Mouse (Mus musculus): ENCODE data around the gene Tnpo3. TPM values are rescaled to one million over a fixed set of nuclear protein-coding genes. Genes with fewer than 3 reads are reported as not detected.

Tnpo3 gene
- polyA plus RNA-seq (2015; fragmentation: Nextera tagmentation; extraction: Ambion mirVana) = 83.4 and 85.7 TPM in 2 replicates

DNA sequence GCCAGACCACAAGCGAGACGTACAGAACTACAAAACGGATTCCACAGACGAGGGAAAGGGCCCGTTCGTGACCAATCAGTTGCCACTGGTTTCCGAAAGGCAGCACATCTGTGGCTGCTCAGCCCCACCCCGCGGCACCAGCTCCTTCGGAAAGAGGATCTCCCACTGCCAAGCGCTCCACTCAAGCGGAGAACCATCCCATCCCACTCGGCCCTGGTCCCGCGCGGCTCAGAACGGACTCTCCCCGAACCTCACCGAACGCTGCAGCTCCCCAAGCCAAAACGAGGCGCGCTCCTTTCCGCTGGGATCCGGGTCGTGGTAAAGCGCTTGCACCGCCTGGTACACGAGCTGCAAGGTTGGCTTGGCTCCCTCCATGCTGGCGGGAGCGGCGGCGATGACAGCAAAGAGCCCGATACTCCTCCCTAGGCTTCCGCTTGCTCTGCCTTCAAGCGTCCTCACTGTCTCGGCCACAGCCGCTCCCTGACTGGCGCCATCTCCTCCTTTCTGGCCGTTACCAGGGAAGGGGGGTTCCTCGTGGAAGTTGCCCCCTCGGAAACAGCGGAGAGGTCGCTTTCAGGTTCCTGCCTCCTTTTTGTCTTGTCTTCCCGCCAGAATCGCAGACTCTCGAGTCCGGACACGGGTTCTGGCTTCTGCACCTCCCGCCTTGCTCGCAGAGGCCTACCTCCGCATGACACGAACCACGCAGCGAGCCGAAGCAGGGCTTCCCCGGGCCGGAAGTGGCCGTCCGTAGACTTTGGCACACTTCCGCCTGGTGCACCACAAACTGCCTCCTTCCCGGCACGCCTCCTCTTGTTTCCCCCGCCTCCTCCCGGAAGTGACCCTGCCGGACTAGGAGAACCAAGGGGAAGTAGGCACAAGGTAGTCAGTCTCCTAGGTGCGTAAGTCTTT lies at the start of gene Tnpo3:
Gene Tnpo3 (minus strand): TSS at position 777 of the 909 bp plus-strand sequence.
- Histone ChIP-seq H3K27ac (ENCODE audit: low read depth, low read length) (peak within 1 kb of the TSS; percentile 94), H3K4me1 (ENCODE audit: control insufficient read depth, insufficient read depth, low read depth, low read length) (peaks cover 11% of the 10 kb centered on the region), H3K9me3 (ENCODE audit: control insufficient read depth, low read length) (no peaks in the 10 kb centered on the region), H3K36me3 (ENCODE audit: control insufficient read depth, insufficient read depth, low read length) (no peaks in the 10 kb centered on the region), H3K4me3 (ENCODE audit: low read length) (peak within 1 kb of the TSS; percentile 98), H3K9ac (ENCODE audit: low read depth, low read length) (peak within 1 kb of the TSS; percentile 96), H3K27me3 (replicated peaks; ENCODE audit: control insufficient read depth, insufficient read depth, low read length) (no peaks in the 10 kb centered on the region), H3K4me2 (ENCODE audit: low read length) (peak within 1 kb of the TSS; percentile 88)
- ATAC-seq = peak; percentile 98
- WGBS = under 1% methylated on average over 66 of the region's 67 CpGs

DNA sequence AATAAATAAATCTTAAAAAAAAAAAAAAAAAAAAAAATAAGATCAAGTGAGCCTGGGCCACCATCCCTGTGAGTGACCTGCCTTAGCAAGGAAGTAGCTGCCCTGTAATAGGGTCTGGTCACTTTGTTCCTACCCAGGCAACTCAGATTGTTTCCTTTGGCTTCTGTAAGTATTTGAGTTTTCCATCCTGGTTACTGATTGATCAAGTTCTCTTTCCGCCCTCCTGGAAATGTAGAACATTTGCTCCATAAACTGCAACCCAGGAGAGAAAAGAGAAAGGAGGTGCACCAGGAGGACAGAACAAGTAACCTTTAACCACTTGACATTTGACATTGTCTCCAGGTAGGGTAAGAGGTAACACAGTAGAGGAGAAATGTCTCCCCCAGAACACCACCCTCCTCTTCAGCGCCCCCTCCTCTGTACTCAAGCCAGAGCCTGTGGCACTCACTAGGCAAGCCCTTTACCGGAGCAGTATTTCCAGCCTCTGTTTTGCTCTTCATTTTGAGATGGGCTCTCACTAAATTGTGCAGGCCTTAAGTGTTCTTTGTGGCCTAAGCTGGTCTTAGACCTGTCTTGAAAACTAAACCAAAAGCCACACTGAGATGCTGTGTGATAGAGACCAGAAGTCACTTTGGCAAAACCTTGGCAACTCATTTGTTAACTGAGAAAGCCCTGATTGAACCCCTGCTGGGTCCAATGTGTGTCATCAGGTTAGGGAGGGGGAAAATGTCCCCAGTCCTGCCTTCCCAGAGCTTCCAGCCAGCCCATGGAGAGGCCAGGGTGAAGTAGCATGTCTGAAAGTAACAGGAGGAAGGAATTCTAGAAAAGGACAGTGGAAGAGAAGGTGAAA lies 49.2 kb upstream of the Tnpo3 start:
- Histone ChIP-seq H3K27ac (ENCODE audit: low read depth, low read length) (no peak overlapping the region), H3K27me3 (replicated peaks; ENCODE audit: control insufficient read depth, insufficient read depth, low read length) (no peaks in the 10 kb centered on the region), H3K4me3 (ENCODE audit: low read length) (no peak overlapping the region), H3K9ac (ENCODE audit: low read depth, low read length) (no peak overlapping the region), H3K36me3 (ENCODE audit: control insufficient read depth, insufficient read depth, low read length) (no peaks in the 10 kb centered on the region), H3K4me2 (ENCODE audit: low read length) (no peak overlapping the region), H3K9me3 (ENCODE audit: control insufficient read depth, low read length) (no peaks in the 10 kb centered on the region), H3K4me1 (ENCODE audit: control insufficient read depth, insufficient read depth, low read depth, low read length) (no peaks in the 10 kb centered on the region)
- no peak for ATAC-seq
- WGBS = 80% methylated on average over 3 of the region's 3 CpGs

DNA sequence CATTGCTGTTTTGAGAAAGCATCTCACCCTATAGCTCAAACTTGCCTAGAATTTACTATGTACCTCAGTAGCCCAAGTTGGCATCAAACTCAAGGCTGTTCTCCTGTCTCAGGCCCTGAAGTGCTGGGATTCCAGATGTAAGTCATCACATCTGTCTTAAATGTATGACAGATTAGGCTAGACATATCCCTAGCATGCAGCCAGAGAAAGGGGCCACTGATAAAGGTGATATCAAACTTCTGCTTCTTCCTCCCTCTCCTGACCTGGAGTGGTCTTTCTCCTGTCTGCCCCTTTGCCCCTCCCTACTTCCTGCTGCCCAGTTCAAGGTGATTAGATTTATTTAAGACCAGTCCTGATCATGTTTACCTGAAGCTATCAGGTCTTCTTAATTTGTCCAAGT lies 43.6 kb upstream of the Tnpo3 start:
- Histone ChIP-seq H3K4me1 (ENCODE audit: control insufficient read depth, insufficient read depth, low read depth, low read length) (no peaks in the 10 kb centered on the region), H3K4me3 (ENCODE audit: low read length) (no peak overlapping the region), H3K27me3 (replicated peaks; ENCODE audit: control insufficient read depth, insufficient read depth, low read length) (no peaks in the 10 kb centered on the region), H3K27ac (ENCODE audit: low read depth, low read length) (no peak overlapping the region), H3K9ac (ENCODE audit: low read depth, low read length) (no peak overlapping the region), H3K36me3 (ENCODE audit: control insufficient read depth, insufficient read depth, low read length) (no peaks in the 10 kb centered on the region), H3K4me2 (ENCODE audit: low read length) (no peak overlapping the region), H3K9me3 (ENCODE audit: control insufficient read depth, low read length) (no peaks in the 10 kb centered on the region)
- ATAC-seq = no peak

DNA sequence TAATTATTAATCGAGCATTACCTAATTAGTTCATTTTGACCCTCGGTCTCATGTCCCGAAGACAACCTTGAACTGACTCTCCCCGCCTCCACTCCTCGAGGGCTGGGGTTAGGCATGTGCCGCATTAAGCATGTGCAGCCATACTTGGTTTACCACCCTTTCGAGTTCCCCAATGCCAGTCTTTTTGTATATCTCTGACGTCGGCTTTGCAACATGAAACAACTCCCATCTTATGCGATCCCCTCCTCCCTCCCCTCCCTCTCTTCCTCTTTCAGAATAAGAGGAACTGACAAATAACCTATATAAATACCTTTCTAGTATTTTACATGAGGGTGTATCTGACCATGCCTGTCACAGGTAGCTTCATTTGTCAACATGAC lies 40.5 kb upstream of the Tnpo3 start:
- H3K4me1 ChIP-seq (ENCODE audit: control insufficient read depth, insufficient read depth, low read depth, low read length) = no peaks in the 10 kb centered on the region
- H3K4me3 ChIP-seq (ENCODE audit: low read length) = no peak overlapping the region
- ATAC-seq = no peak
- H3K9ac ChIP-seq (ENCODE audit: low read depth, low read length) = no peak overlapping the region
- H3K27ac ChIP-seq (ENCODE audit: low read depth, low read length) = no peak overlapping the region
- no peaks in the 10 kb centered on the region for H3K36me3 ChIP-seq (ENCODE audit: control insufficient read depth, insufficient read depth, low read length)
- WGBS = 72% methylated on average over 10 of the region's 10 CpGs
- H3K9me3 ChIP-seq (ENCODE audit: control insufficient read depth, low read length) = no peaks in the 10 kb centered on the region
- H3K4me2 ChIP-seq (ENCODE audit: low read length) = no peak overlapping the region
- no peaks in the 10 kb centered on the region for H3K27me3 ChIP-seq (replicated peaks; ENCODE audit: control insufficient read depth, insufficient read depth, low read length)

DNA sequence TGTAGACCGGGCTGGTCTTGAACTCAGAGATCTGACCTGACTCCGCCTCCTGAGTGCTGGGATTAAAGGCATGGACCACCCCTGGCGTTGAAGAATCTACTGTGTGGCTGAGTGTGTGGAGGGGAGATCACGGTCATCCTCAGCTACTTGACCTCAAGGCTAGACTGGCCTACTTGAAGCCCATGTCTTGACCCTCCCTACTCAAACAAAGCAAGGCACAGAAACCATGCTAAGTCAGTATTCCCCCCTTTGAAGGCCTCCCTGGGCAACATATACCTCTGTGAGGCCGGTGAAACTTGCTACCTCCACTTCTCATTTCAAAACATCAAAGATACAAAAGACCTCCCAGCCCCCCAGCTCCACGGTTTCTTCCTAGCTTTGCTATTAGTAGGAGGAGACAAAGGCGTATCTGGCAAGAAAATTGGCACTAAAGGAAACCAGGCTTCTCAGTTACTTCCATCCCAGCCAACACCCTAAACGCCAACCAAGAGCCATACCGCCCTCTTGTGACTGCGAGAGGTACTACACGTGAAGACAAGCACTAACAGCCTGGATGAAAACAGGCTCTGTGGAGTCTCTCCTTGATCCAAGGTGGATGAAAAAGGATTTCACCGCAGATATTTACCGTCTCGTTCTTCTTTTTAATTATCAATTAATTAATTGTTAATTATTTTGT lies 39.9 kb upstream of the Tnpo3 start:
- Histone ChIP-seq H3K9ac (ENCODE audit: low read depth, low read length) (no peak overlapping the region), H3K4me3 (ENCODE audit: low read length) (no peak overlapping the region), H3K4me2 (ENCODE audit: low read length) (no peak overlapping the region), H3K36me3 (ENCODE audit: control insufficient read depth, insufficient read depth, low read length) (no peaks in the 10 kb centered on the region), H3K9me3 (ENCODE audit: control insufficient read depth, low read length) (no peaks in the 10 kb centered on the region), H3K27me3 (replicated peaks; ENCODE audit: control insufficient read depth, insufficient read depth, low read length) (no peaks in the 10 kb centered on the region), H3K4me1 (ENCODE audit: control insufficient read depth, insufficient read depth, low read depth, low read length) (no peaks in the 10 kb centered on the region), H3K27ac (ENCODE audit: low read depth, low read length) (no peak overlapping the region)
- ATAC-seq = peak; percentile 48
- 33% methylated on average over 14 of the region's 14 CpGs for WGBS

DNA sequence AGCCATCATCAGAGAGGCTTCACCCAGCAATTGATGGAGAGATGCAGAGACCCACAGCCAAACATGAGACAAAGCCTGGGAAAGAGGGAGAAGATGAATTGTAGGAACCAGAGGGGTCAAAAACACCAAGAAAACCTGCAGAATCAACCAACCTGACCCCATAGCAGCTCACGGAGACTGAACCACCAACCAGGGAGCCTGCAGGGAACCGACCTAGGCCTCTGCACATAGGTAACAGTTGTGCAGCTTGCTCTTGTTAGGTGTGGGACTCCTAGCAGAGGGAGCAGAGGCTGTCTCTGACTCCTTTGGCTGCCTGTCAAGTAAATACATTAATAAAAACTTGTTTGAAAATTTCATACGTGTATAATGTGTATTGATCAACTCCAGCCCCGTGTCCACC lies 32.1 kb upstream of the Tnpo3 start:
- no peak overlapping the region for H3K4me2 ChIP-seq (ENCODE audit: low read length)
- no peaks in the 10 kb centered on the region for H3K36me3 ChIP-seq (ENCODE audit: control insufficient read depth, insufficient read depth, low read length)
- no peak for ATAC-seq
- no peak overlapping the region for H3K27ac ChIP-seq (ENCODE audit: low read depth, low read length)
- H3K4me1 ChIP-seq (ENCODE audit: control insufficient read depth, insufficient read depth, low read depth, low read length) = no peaks in the 10 kb centered on the region
- peaks cover 3% of the 10 kb centered on the region; the same call in 1 of the 2 replicates for H3K9me3 ChIP-seq (ENCODE audit: control insufficient read depth, low read length)
- no peak overlapping the region for H3K4me3 ChIP-seq (ENCODE audit: low read length)
- 88% methylated on average over 4 of the region's 4 CpGs for WGBS
- no peak overlapping the region for H3K9ac ChIP-seq (ENCODE audit: low read depth, low read length)
- H3K27me3 ChIP-seq (replicated peaks; ENCODE audit: control insufficient read depth, insufficient read depth, low read length) = no peaks in the 10 kb centered on the region; the same call in 1 of the 2 replicates

DNA sequence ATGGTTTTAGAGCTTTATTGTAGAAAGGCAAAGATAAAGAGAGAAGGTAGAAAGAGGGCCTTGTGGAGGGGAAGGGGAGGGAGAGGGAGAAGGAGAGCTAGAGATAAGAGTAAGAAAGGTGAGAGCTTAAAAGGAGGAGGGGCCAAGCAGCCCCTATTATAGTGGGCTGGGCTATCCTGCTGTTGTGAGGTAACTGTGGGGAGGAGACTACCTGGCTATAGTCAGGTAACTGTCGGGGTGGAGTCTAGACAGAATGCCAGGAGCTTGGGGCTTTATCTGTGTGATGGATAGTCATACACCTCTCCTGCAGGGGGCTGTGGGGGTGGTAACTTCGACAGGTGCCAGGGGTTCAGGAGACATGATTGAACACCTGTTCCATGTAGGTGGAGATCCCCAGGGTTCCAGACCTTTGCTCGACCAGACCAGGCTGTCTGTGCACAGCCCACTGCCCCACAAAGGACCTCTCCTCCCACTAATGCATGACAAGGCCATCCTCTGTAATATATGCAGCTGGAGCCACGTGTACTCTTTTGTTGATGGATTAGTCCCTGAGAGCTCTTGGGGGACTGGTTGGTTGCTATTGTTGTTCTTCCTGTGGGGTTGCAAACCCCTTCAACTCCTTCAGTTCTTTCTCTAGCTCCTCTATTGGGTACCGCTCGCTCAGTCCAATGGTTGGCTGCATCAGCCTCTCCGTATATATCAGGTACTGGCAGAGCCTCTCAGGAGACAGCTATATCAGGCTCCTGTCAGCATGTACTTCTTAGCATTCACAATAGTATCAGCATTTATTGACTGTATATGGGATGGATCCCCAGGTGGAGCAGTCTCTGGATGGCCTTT lies 30.1 kb upstream of the Tnpo3 start:
- no peak overlapping the region for H3K9ac ChIP-seq (ENCODE audit: low read depth, low read length)
- H3K9me3 ChIP-seq (ENCODE audit: control insufficient read depth, low read length) = peaks cover 3% of the 10 kb centered on the region; the same call in 1 of the 2 replicates
- no peak overlapping the region for H3K4me2 ChIP-seq (ENCODE audit: low read length)
- no peaks in the 10 kb centered on the region for H3K36me3 ChIP-seq (ENCODE audit: control insufficient read depth, insufficient read depth, low read length)
- H3K27ac ChIP-seq (ENCODE audit: low read depth, low read length) = no peak overlapping the region
- WGBS = 23% methylated on average over 7 of the region's 7 CpGs
- H3K27me3 ChIP-seq (replicated peaks; ENCODE audit: control insufficient read depth, insufficient read depth, low read length) = no peaks in the 10 kb centered on the region; the same call in 1 of the 2 replicates
- H3K4me3 ChIP-seq (ENCODE audit: low read length) = no peak overlapping the region
- H3K4me1 ChIP-seq (ENCODE audit: control insufficient read depth, insufficient read depth, low read depth, low read length) = no peaks in the 10 kb centered on the region
- ATAC-seq = no peak

DNA sequence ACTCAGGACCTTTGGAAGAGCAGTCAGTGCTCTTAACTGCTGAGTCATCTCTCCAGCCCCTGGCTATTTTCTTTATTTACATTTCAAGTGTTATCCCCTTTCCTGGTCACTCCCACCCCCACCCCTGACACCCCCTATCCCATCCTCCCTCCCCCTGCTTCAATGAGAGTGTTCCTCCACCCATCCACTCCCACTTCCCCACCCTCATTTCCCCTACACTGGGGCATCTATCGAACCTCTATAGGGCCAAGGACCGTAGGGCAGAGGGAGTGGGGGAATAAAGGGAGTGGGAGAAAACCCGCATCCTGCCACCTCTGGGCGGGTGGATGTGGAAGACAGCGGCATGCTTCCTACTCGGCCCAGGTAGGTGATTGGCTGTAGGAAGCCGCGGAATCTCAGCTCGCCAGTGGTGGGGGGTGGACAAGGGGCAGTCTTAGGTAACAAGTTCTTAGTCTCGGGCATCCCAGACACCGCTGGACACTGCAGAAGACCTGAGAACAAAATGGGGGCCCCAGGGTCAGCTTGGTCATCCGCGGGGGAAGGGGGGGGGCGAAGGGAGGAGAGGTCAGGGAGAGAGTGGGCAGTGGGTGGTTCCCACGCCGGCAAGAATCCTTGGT lies 29.3 kb upstream of the Tnpo3 start:
- ATAC-seq = no peak
- Histone ChIP-seq H3K9ac (ENCODE audit: low read depth, low read length) (no peak overlapping the region), H3K4me1 (ENCODE audit: control insufficient read depth, insufficient read depth, low read depth, low read length) (no peaks in the 10 kb centered on the region), H3K36me3 (ENCODE audit: control insufficient read depth, insufficient read depth, low read length) (no peaks in the 10 kb centered on the region), H3K9me3 (ENCODE audit: control insufficient read depth, low read length) (peaks cover 3% of the 10 kb centered on the region; the same call in 1 of the 2 replicates), H3K4me3 (ENCODE audit: low read length) (no peak overlapping the region), H3K27ac (ENCODE audit: low read depth, low read length) (no peak overlapping the region), H3K4me2 (ENCODE audit: low read length) (no peak overlapping the region; the same call in 1 of the 2 replicates), H3K27me3 (replicated peaks; ENCODE audit: control insufficient read depth, insufficient read depth, low read length) (no peaks in the 10 kb centered on the region; the same call in 1 of the 2 replicates)
- 11% methylated on average over 16 of the region's 16 CpGs for WGBS
